Mouse (Mus musculus): Measurements from ENCODE around the gene Tmem37.
A peak's percentile ranks its signal among the peaks of the same experiment; 100 is the strongest.

Tmem37 gene

DNA sequence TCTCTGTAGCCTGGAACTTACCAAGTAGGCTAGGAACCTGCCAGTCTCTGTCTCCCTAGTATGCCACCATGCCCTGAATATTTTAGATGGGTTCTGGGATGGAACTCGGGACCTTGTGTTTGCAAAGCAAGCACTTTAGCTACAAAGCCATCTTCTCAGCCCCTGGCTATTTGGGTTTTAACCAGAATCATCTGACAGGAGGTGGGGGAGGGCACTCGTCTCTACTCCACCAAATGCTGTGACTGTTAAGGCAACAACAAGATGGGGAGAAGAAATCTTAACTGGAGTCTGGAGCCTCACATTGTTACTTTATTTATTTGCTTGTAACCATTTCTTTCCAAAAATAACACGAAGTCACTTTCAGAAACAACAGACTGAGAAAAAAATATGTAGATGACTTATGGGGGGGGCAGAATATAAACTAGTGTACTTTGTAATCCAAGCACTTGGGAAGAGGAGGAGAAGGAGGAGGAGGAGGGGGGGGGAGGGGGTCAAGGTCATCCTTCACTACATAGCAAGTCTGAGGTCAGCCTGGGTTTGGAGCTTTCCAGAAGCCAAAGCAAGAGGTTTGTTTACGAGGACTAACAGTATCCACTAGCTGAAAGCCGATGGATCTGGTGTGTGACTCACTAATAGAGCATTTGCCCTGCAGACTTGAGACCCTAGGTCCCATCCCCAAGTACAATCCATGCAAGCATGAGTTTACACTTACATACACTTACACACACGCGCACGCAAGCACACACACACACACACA is 16.0 kb downstream of the Tmem37 start:
- DNase-seq (ENCODE audit: low read depth, low spot score), result no peak

DNA sequence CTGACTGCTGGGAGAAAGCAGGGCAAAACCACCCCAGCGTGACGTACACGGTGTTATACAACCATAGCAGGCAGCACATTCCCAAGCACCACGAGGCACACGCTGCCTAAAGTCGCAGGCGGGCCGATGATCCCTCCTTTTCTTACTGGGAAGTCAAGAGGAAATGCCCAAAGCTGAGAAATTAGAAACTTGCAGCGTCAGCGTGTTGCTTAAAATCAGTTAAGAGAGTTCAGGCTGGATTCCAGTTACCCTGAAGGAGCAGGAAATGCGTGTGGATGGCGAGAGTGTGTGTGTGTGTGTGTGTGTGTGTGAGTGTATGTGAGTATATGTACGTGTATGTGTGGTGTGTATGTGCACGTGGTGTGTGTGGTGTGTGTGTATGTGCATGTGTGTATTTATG is 16.8 kb downstream of the Tmem37 start:
- no peak for DNase-seq (ENCODE audit: low read depth, low spot score)

DNA sequence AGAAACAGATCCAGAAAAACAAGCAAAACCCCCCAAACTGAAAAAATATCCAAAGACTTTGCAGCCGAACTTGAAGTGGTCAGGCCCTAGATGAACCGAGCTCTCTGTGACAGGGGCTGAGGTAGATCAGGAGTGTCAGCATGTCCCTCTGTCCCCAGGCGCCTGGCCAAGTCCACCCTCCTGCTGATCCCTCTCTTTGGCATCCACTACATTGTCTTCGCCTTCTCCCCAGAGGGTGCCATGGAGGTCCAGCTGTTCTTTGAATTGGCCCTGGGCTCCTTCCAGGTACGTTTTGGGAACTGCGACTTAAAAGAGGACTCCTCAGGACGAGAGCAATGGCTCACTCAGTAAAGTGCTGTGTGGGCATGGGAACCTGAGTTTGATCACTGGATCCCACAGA is 17.6 kb downstream of the Tmem37 start:
- DNase-seq (ENCODE audit: low read depth, low spot score), result no peak

DNA sequence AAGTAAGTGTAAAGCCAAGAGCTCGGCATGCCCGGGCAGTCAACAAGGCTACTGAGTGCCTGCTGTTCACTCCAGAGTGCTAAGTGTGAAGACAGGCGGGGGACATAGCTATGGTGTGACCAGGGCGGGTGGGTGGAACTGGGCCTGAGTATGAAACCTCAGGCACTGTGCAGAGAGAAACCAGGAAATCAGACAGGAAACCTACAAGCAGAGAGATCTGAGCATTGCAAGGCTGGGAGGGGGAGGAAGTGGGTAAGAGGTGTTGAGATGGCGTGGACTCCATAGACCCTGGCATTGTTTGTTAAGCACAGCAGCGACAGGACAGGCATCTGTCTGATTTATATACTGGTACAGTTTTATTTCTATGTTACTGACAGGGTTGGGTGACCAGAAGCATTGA is 18.4 kb downstream of the Tmem37 start:
- no peak for DNase-seq (ENCODE audit: low read depth, low spot score)

DNA sequence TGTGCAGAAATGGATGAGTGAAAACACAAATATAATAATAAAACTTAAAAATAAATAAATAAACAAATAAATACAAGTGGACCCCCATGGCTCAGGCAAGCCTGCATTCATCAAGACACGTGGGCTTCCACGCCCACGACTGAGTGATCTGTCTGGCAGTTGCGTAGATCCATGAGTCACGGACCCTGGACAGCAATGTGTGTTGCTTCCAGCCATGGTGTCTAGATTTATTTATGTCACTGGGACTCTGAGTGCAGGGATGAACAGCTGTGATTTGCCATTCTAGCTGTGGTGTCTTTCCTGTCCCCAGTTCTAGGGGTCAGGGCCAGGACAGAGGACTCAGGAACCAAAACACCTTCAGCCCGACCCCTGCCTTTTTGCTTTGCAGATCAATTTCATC is 18.9 kb downstream of the Tmem37 start:
- no peak for DNase-seq (ENCODE audit: low read depth, low spot score)

DNA sequence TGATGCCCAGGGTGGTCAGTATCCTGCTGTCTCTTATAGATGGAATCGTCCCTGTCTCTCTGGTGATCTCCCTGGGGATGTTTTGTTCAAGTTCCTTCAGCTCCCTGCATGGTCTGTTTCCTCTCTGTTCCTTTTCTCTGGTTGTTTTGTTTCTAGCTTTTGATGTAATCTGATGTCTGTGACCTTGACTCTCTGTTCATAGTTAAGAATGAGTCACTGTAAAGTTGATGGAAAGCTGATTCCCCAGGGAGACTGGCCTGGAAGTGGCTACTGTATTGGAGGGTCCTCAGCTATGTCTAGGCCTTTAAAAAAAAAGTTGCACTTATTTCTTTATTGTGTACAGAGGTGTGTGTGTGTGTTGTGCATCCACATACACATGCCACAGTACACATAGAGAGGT is 22.8 kb downstream of the Tmem37 start:
- DNase-seq (ENCODE audit: low read depth, low spot score), result no peak

DNA sequence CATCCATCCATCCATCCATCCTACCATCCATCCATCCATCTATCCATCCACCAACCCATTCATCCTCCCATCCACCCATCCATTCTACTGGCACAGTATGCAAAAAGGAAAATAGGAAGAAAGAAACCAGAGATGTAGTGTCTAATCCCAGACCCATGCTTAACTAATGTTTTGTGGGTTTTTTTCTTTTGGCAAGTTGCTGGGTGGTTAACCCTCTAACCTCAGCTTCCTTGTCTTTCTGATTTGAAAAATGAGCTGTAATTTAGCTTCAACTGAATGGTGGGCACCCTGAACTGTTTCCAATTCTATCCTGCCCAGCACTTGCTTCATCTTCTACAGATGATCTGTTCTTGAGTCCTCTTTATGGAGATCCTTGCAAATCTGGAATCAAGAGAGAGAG is 26.5 kb downstream of the Tmem37 start:
- no peak for DNase-seq (ENCODE audit: low read depth, low spot score)

DNA sequence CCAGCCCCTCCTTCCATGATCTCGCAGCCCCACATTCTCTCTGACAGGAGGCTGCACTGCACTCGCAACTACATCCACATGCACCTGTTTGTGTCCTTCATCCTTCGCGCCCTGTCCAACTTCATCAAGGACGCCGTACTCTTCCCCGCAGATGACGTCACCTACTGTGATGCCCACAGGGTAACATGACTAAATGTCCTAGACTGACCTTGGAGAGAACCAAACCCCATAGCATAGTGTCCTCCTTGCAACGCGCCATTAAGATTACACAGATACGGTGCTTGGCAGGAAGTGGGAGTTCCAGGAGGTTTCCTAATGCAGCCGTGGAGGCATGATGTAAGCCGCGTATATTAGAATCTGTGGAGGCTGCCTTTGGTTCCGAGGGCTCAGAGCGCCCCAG is 29.3 kb downstream of the Tmem37 start:
- DNase-seq (ENCODE audit: low read depth, low spot score), result no peak

DNA sequence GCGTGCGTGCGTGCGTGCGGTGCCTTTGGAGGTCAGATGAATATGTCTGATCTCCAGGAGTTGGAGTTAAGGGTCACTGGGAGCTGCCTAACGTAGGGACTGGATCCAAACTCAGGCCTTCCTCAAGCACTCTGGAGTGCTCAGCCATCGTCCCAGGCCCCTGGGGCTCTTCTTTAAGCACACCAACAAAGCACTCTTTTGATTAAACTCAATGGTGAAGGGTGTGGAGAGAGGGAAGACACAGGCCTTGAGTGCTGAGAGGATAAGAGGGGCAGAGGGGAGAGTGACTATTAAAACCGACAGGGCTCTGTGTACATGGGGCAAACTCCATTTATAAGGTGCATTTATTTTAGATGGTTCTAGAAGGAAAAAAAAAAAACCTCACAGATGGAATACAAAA is 31.5 kb downstream of the Tmem37 start:
- no peak for DNase-seq (ENCODE audit: low read depth, low spot score)

DNA sequence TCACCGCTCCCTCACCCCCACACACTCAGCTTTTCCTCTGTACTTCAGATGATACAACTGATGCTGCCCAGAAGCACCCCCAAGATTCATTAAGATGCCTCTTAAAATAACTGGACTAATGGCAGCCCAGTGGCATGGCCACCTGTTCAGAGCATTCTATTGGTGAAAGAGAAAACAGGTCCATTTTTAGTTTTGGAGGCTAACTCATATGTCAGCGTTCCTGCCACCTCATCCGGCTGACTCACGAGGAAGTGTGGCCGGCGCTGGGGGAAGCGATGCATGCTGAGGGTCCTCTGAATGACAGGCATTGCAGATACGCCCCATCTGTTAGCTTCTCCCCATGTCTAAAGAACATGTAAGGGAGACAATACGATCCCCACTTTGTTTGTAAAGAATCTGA is 35.3 kb downstream of the Tmem37 start:
- no peak for DNase-seq (ENCODE audit: low read depth, low spot score)

DNA sequence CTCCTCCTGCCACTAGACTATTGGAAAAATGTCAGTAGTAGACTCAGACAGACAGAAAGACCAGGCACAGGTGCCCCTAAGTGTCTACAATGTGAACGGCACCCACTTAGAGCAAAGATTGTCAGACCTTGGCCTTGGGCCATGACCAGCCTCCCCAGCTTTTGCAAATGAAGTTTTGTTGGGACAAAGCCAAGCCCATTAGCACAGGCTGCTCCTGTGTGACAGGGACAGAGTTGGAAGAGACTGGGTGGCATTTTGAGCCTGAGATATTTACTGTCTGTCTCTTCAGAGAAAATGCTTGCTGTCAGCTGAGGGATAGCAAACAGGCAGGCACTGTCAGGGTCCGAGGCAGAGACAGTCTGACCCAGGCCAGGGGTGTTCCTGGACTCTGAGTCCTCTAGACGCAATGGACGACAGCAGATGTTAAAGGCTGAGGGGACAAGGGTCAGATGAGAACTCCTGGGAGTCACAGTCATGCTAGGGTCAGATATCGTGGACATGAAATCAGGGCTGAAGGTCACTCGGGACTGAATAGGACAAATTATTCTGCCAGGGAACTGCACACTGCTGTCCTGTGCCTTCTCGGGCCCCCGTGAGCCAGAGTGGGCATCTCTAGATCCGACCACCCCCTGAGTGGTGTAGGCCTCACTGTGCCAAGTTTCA is 36.7 kb downstream of the Tmem37 start:
- peak; percentile 24 for DNase-seq (ENCODE audit: low read depth, low spot score)

DNA sequence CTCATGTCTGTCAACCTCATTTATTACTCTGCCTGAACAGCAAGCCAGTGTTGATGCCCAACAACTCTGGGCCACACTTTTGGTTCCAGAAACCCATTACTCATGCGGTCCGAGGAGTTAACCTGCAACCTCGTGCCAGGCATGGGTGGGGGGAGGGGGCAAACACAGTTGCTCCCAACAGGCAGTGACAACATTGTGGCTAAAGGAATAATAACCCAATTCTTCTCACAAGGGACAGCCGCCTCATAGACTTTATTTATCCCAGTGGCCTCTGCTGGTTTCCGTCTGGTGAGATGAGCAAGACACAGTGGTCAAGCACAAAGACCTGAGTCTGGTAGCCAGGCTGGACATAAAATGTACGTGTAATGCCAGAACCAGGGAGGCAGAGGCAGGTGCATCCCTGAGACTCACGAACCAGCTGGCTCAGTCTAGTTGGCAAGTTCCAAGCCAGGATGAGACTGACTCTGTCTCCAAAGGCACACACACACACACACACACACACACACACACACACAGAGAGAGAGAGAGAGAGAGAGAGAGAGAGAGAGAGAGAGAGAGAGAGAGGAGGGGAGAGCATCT is 38.3 kb downstream of the Tmem37 start:
- no peak for DNase-seq (ENCODE audit: low read depth, low spot score)

DNA sequence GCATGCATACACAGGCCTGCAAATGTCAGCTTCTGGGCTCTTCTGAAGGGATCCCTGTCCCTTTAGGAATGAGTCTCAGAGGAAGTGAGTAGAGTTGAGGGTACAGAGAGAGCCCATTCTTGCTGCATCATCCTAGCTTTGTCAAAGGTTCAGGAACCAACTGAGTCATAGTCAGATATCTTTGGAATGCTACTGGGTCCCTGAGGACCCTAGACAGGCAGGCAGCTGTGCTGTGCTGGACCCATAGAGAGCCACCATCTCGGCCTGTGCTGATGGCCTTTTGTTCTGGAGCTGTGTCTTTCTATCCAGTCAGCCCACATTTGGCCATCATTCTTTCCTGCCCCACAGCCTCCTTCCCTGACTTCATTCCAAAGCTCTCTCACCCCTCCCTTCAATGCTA is 39.1 kb downstream of the Tmem37 start:
- no peak for DNase-seq (ENCODE audit: low read depth, low spot score)

DNA sequence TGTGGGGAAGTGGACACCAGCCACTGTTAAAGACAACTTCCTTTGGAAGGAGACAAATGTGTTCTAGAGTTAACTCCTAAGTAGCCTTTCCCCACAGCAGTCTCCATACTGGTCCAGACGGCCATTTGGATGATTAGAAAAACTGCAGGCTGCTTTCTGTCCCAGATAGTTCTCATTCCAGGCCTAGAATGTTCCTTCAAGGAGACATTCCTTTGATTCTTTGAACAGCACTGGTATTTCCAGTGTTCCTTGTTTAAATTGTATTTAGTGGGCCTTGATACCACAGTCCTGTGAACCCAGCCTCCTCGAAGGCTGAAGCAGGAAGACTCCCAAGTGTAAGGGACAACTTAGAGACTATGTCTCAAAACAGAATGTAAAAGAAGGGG is 40.4 kb downstream of the Tmem37 start:
- DNase-seq (ENCODE audit: low read depth, low spot score), result no peak

DNA sequence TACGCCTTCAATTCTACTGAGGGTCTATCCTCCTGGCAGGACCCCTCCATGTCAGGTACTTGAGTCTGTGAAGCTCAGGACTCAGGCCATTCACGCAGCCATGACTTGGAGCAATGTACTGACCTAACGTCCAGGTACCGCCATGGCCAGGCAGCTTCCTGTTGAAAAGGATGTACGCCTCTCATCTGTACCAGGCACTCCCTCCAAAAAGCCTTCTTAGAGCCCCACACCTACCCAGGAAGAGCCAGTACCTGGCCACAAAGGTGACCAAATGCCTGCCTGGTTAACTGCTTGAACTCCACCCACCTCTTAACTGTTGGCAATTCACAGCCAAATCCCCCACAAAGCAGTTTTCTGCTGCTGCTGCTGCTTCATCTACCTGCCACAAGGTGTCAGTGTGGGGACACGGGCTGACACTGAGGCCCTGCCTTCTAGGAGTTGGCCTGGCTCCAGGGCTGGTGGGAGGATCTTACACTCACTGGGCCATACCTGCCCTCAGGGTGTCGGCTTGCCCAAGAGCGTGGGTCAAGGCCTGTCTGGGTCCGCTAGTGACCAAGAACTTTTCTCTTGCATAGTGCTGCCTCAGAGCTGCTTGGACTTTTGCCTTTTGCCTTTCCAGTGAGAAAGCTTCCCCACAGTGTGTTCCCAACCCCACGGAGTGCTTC is 40.9 kb downstream of the Tmem37 start:
- DNase-seq (ENCODE audit: low read depth, low spot score), result no peak

DNA sequence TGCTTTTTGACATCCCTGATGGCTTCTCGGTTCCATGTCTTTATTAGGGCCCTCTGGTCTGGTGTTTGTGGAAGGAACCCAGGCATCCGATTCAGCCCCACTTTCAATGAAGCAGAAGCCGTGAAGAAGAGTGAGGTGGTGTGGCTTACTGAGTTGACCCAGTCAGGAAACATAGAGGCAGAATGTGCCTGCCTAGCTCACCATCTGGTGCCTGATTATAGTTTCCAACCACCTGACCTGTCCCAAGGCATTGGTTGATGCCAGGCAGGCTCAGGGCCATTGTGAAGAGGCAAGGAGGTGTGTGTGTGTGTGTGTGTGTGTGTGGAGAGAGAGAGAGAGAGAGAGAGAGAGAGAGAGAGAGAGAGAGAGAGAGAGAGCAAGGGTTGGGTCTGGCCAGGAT is 43.4 kb downstream of the Tmem37 start:
- DNase-seq (ENCODE audit: low read depth, low spot score), result no peak

DNA sequence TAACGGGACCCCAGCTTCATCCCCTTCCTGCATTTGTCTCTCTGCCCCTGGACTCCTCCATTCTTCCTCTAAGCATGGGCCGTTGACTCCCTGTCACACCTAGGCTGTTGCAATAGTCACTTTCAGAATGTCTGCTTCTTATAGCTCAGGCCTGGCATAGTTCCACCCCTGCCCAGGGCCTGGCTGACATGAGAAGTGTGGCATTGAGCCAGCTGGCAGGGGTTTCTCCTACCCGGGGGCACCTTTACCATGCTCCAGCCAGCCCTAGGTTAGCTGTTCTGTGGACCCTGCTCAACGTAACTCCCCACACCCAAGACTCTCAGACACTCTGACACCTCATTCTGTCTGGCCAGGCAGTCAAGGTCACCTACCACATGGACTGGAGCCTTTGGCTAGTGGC is 46.2 kb downstream of the Tmem37 start:
- no peak for DNase-seq (ENCODE audit: low read depth, low spot score)

DNA sequence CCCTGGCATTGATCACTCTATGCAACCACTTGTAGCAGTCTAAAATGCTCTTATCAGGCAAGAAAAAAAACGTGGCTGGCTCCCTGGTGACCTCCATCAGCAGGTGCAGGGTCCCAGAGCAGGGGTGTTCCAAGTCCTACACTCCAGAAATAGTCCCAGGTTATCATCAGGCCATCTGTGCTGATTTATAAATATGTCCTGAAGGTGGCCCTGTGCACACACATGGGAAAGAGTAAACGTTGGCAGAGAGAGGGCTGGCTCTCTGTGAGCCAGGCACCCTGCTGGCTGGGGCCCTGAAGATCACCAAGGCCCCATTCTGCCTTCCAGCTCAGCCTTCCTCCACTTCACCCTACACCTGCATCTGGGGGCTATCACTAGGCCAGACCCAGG is 48.8 kb downstream of the Tmem37 start:
- DNase-seq (ENCODE audit: low read depth, low spot score), result no peak

DNA sequence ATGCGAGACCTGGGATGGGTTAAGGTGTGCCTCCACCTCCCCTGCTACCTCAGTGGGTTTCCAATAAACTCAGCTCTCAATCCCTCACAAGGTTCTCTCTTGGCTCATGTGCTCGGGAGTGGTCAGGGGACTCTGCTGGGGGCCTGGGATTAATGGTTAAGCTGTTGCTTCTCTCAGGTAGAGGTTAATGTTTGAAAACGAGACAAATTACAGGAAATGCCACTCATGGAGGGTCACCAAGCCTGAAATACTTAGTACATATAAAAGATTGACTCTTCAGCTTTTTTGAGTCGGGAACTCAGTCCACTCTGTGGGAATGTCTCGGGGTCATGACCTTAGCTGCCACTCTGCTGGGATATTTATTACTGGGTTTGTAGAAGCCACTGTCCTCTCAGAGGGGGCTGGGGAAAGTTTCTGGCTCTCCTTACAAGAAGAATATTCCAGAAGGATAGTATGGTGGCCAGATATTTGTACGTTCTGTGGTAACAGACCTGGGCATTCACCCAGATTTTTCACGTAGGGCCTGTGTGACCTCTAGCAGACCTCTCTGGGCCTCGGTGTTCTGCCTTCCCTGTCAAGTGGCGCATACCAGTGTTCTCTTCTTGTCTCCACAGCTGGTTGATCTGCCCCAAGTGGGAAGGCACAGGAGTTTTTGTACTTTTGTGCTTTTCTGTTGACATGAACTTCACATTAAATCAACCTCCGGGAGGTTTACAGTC is 49.4 kb downstream of the Tmem37 start:
- no peak for DNase-seq (ENCODE audit: low read depth, low spot score)

DNA sequence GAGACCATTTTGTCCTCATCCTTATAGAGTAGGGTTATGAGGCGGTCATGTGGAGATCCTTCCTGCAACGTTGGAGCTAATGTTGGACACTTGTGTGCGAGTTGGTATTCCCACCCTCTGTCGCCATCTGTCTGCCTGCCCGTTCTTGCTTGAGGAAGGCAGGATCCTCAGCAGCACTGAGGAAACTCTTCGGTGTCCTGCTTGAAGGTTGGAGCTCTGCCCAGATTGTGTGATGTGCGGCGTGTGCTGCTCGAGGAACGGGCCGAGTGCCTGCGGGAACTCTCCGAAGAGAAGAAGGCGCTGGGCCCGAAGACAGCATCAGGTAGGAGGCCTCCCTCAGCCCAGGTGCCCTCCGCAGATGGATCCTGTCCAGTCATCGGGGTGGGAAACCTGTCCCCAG is 51.9 kb downstream of the Tmem37 start:
- no peak for DNase-seq (ENCODE audit: low read depth, low spot score)

DNA sequence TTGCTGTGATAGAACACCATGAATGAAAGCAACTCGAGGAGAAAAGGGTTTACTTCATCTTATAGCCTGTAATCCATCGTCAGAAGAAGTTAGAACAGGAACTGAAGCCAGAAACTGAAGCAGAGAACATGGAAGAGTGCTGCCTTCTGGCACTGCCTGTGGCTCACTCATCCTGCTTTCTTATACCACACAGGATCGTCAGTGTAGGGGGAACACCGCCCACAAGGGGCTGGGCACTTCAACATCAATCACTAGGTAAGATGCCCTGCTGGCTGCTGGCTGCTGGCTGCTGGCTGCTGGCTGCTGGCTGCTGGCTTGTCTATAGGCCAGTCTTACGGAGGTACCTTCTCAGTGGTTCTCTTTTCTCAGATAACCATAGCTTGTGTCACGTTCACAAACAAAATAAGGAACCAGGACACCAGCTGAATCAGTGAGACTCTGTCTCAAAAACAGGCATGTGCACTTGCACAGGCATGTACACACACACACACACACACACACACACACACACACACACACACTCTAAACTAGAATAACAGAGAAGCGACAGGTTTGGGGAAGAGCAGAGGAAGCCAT is 53.5 kb downstream of the Tmem37 start:
- no peak for DNase-seq (ENCODE audit: low read depth, low spot score)

DNA sequence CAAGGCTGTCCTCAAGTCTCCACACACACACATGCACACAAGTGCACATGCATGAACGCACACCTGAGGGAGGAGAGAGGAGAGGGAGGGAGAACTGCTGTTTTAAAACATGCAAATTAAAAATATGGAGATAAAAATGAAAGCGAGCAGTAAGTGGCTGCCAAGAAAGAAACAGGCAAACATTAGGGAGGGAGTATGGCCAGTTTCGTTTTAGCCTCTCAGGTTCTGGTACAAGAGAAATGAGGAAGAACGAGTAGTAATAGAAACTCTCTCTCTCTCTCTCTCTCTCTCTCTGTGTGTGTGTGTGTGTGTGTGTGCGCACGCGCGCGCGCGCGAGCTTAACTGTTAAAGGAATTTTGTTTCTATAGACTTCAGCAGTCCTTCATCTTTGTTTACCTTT is 54.4 kb downstream of the Tmem37 start:
- DNase-seq (ENCODE audit: low read depth, low spot score), result no peak
